ENCODE assay signal across 15 mouse cellular contexts in the genomic region with DNA sequence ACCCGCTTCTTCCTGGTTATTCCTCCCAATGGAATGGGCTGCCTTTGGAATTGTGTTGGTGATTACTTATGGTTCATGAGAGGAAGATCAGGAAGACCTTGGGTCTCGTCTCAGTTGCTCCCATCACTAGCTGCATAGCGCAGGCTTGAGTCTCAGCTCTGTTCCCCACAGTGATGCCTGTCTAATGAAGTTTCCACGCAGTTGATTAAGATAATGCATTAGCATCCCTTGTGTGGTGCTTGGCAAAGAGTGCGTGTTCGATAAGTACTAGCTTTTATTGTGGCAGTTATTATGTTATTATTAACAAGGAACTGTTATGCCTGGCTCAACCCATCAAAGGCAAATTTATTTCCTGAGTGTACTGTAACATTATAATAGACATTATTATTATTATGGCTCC.
"Had no signal": no experiment of that assay in that cellular context is flagged by ENCODE, and none has a peak within 500 bp of the region (broad histone marks: within the 10 kb centered on the region; RNA-seq: fewer than 3 reads in every experiment).

No protein-coding gene starts in this region.

- H3K36me3 ChIP-seq: neural tube, embryonic 12.5 days; neural tube, embryonic 13.5 days; stomach, embryonic 15.5 days had no signal

- H3K4me3 ChIP-seq: neural tube, embryonic 12.5 days; neural tube, embryonic 13.5 days; stomach, embryonic 15.5 days had no signal

- H3K4me2 ChIP-seq: neural tube, embryonic 12.5 days; neural tube, embryonic 13.5 days; stomach, embryonic 15.5 days had no signal

- H3K27ac ChIP-seq: neural tube, embryonic 12.5 days; neural tube, embryonic 13.5 days; stomach, embryonic 15.5 days; stomach, postnatal 0 days had no signal

- H3K4me1 ChIP-seq: neural tube, embryonic 12.5 days; neural tube, embryonic 13.5 days; stomach, embryonic 15.5 days had no signal

- DNase-seq: retina, postnatal 1 day; right cerebral cortex, adult 18-20 months; right cerebral cortex, postnatal 14 days; right cerebral cortex, postnatal 25 days; right cerebral cortex, postnatal 4 days; spleen, adult 18-20 months; thymus, adult 18-20 months; thymus, postnatal 14 days; thymus, postnatal 25 days; thymus, postnatal 36 days; thymus, postnatal 4 days had no signal

- H3K9ac ChIP-seq: neural tube, embryonic 12.5 days; neural tube, embryonic 13.5 days; stomach, embryonic 15.5 days had no signal

- H3K9me3 ChIP-seq: neural tube, embryonic 12.5 days; neural tube, embryonic 13.5 days; stomach, embryonic 15.5 days had no signal

- H3K27me3 ChIP-seq: neural tube, embryonic 12.5 days; neural tube, embryonic 13.5 days; stomach, embryonic 15.5 days had no signal
